Mouse (Mus musculus) olfactory bulb, adult 2 months (tissue): ENCODE data around the gene C330007P06Rik. TPM values are rescaled to one million over a fixed set of nuclear protein-coding genes. Genes with fewer than 3 reads are reported as not detected.

Source experiments
- H3K27ac ChIP-seq: fragments of 200-500 bp; 2 replicates; pipeline ENCODE4 v1.5.1; 2012; ENCODE audit warnings: low read depth, low read length; ENCODE audit not compliant: insufficient read depth
- H3K4me1 ChIP-seq: fragments of 200-500 bp; 2 replicates; pipeline ENCODE4 v1.6.1; 2012; ENCODE audit warnings: low read length; ENCODE audit not compliant: control insufficient read depth, insufficient read depth
- H3K4me3 ChIP-seq: fragments of 200-500 bp; 2 replicates; pipeline ENCODE4 v1.5.1; 2012; ENCODE audit warnings: mild to moderate bottlenecking, low read depth, low read length, moderate library complexity; ENCODE audit not compliant: insufficient read depth
- CTCF ChIP-seq: fragments of 200-500 bp; IDR thresholded peaks from 2 replicates; pipeline ENCODE4 v1.5.1; 2012; ENCODE audit warnings: low read depth, mild to moderate bottlenecking, low read length, moderate library complexity; ENCODE audit not compliant: insufficient read depth
- POLR2A ChIP-seq: fragments of 200-500 bp; IDR thresholded peaks from 2 replicates; pipeline ENCODE4 v1.6.1; 2012; ENCODE audit warnings: mild to moderate bottlenecking, low read depth, low read length, moderate library complexity; ENCODE audit not compliant: insufficient read depth
- WGBS: fragments of 180-500 bp; shearing (Covaris S2); methylation state at CpG from one replicate; pipeline ENCODE4 v1.1.7; 2018; 5-methylcytosine and 5-hydroxymethylcytosine counted together
- polyA plus RNA-seq: library from polyadenylated mRNA; stranded (reverse); fragments of >200 nt; gene quantifications from 2 replicates; pipeline ENCODE4 v1.2.4, GENCODE M21; 2012; ENCODE audit warnings: low replicate concordance; ENCODE audit not compliant: missing spikeins, insufficient read depth, insufficient read length

C330007P06Rik gene
- polyA plus RNA-seq, 1 experiment = not detected

DNA sequence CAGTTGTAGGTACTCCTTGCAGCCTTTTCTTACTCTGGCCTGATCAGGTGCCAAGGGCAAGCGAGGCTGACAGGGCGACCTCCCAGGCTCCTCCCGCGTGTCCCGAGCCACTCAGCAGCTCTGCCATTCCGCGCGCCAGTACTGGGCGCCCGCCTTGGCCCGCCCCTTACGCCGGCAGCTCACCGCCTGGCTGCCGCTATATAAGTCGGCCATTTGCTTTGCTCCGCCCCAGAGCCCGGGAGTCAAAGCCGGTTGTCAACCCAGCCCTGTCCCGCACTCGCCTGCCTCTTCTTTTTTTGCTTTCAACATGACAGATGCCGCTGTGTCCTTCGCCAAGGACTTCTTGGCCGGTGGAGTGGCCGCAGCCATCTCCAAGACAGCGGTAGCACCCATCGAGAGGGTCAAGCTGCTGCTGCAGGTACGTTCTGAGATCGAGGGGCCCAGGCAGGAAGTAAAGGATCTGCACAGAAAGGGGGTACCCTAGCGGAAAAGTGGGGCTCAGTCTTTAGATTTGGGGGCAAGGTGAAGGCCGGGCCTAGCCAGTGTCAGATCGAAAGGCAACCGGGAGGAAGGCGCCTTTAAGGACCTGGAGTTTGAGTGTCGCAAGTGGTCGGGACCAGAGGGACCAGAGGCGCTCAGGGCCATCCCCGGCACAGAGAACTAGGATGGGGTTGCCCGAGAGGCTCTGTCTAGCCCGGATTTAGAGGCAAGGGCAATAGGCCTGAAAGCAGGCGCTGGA is 78.3 kb downstream of the C330007P06Rik start, which contains the start of gene Slc25a5:
Gene Slc25a5, plus strand, starts transcription at position 228 of the 739 bp plus-strand sequence.
- peak within 1 kb of the TSS; percentile 98 for H3K27ac ChIP-seq
- peak within 1 kb of the TSS; percentile 96 for H3K4me3 ChIP-seq
- H3K4me1 ChIP-seq = no peaks in the 10 kb centered on the region
- WGBS = 11% methylated on average over 41 of the region's 41 CpGs
- no peak for TF ChIP-seq CTCF
- peak; percentile 72; the same call in 1 of the 2 replicates for TF ChIP-seq POLR2A

DNA sequence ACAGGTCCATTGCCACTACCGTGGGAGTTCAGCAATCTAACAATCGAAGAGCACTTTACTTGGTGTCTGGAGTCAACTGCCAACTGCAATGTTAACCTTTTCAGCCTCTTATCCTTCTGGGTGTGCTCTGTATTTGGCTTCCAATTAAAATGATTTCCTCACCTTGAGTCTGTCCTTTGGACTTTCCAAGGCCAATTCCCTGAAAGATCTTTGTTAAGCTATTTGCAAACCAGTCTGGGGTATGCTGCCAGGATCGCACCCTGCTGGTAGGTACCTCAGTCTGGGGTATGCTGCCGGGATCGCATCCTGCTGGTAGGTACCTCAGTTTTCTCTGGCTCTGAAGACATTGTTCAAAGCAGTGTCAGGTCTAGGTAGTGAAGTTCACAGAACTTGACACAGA is 79.3 kb downstream of the C330007P06Rik start:
- H3K4me1 ChIP-seq = no peaks in the 10 kb centered on the region
- H3K4me3 ChIP-seq = no peak overlapping the region
- TF ChIP-seq CTCF = no peak
- TF ChIP-seq POLR2A = no peak
- WGBS = 66% methylated on average over 5 of the region's 5 CpGs
- H3K27ac ChIP-seq = no peak overlapping the region

DNA sequence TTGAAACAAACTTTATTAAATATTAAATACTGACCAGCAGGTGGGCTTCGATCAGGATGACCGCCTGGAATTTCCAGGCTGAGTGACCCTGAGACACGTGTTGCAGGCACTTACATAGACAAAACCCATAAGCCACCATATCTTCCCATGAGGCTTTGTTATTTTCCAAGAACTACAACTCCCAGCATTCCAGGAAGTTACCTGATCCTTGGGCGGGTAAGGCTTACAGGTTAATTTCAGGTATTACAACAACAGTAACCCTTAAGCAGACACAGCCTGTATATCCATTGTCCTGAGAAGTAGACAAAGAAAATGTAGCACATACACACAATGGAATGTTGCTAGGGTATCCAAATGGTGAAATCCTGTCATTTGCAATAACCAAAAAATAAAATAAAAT is 84.6 kb downstream of the C330007P06Rik start:
- Histone ChIP-seq H3K4me1 (no peaks in the 10 kb centered on the region), H3K27ac (no peak overlapping the region), H3K4me3 (no peak overlapping the region)
- 85% methylated on average over 4 of the region's 4 CpGs for WGBS
- TF ChIP-seq CTCF (no peak), POLR2A (no peak)

DNA sequence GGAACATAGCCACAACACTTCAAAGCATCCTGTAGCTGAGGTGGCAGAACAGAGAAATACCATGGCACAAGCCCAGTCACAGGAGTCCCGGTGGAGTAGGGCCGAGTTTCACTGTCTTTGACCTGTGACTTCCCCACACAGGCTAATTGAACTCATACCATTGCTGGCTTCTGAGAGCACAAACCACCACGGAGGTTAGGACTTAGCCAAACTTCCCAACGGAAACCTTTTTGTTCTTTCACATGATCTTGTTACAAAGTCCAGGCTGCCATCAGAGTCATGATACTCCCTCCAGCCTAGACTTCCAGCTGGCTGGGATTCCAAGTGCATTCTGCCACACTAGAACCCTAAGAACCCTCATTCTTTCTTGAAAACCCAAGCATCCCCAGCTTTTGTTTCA is 96.2 kb downstream of the C330007P06Rik start:
- no peak for TF ChIP-seq CTCF
- no peak for TF ChIP-seq POLR2A

DNA sequence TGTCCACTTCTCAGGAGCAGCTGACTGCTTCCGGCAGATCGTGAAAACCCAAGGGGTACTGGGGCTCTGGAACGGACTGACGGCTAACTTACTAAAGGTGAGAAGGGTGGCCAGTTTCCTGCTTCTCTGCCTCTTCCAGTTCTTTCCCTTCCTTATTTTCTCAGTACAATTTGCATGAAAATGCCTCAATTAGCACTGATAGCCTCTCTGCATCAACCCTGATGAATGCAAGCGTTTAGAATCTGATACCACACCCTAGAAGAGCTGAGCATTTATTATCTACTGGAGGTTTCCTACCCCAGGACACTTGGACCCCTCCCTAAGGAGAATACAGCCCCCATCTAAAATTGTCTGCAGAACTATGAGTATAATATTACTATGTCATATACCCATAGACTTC is 98.4 kb downstream of the C330007P06Rik start:
- Histone ChIP-seq H3K4me3 (no peak overlapping the region), H3K27ac (no peak overlapping the region), H3K4me1 (no peaks in the 10 kb centered on the region)
- TF ChIP-seq POLR2A (no peak), CTCF (no peak)
- 79% methylated on average over 5 of the region's 5 CpGs for WGBS

More for the DNA sequence above, 96.2 kb downstream of the C330007P06Rik start:
- Histone ChIP-seq H3K27ac (no peak overlapping the region), H3K4me1 (no peaks in the 10 kb centered on the region), H3K4me3 (no peak overlapping the region)
- WGBS = 76% methylated on average over 4 of the region's 4 CpGs

Other genes with a start within 250 kb of the C330007P06Rik start
- gene Akap17b, start 228.7 kb downstream of the C330007P06Rik start, polyA plus RNA-seq = not detected in 2 replicates
- not detected in 2 replicates for gene Slc25a43, start 130.5 kb downstream of the C330007P06Rik start, polyA plus RNA-seq
- gene Slc25a5, start 78.5 kb downstream of the C330007P06Rik start, polyA plus RNA-seq = 502 TPM in 1 of 2 replicates, not detected in the other
- gene Ube2a, start 211 bp downstream of the C330007P06Rik start, polyA plus RNA-seq = not detected in 2 replicates
- not detected in 2 replicates for gene Nkrf, start 28.8 kb upstream of the C330007P06Rik start, polyA plus RNA-seq
- gene Sept6, start 117.7 kb upstream of the C330007P06Rik start, polyA plus RNA-seq = not detected in 2 replicates
- not detected in 2 replicates for gene Sowahd, start 174.7 kb upstream of the C330007P06Rik start, polyA plus RNA-seq
- gene Rpl39, start 211.3 kb upstream of the C330007P06Rik start, polyA plus RNA-seq = not detected in 2 replicates
- not detected in 2 replicates for gene Upf3b, start 236.2 kb upstream of the C330007P06Rik start, polyA plus RNA-seq